Mouse (Mus musculus) olfactory bulb, adult 2 months (tissue): ENCODE data around the gene Fzr1. TPM values are rescaled to one million over a fixed set of nuclear protein-coding genes. Genes with fewer than 3 reads are reported as not detected.

ENCODE experiments used
- H3K27ac ChIP-seq: fragments of 200-500 bp; 2 replicates; pipeline ENCODE4 v1.5.1; 2012; ENCODE audit warnings: low read depth, low read length; ENCODE audit not compliant: insufficient read depth
- H3K4me1 ChIP-seq: fragments of 200-500 bp; 2 replicates; pipeline ENCODE4 v1.6.1; 2012; ENCODE audit warnings: low read length; ENCODE audit not compliant: control insufficient read depth, insufficient read depth
- H3K4me3 ChIP-seq: fragments of 200-500 bp; 2 replicates; pipeline ENCODE4 v1.5.1; 2012; ENCODE audit warnings: mild to moderate bottlenecking, low read depth, low read length, moderate library complexity; ENCODE audit not compliant: insufficient read depth
- CTCF ChIP-seq: fragments of 200-500 bp; IDR thresholded peaks from 2 replicates; pipeline ENCODE4 v1.5.1; 2012; ENCODE audit warnings: low read depth, mild to moderate bottlenecking, low read length, moderate library complexity; ENCODE audit not compliant: insufficient read depth
- POLR2A ChIP-seq: fragments of 200-500 bp; IDR thresholded peaks from 2 replicates; pipeline ENCODE4 v1.6.1; 2012; ENCODE audit warnings: mild to moderate bottlenecking, low read depth, low read length, moderate library complexity; ENCODE audit not compliant: insufficient read depth
- WGBS: fragments of 180-500 bp; shearing (Covaris S2); methylation state at CpG from one replicate; pipeline ENCODE4 v1.1.7; 2018; 5-methylcytosine and 5-hydroxymethylcytosine counted together
- polyA plus RNA-seq: library from polyadenylated mRNA; stranded (reverse); fragments of >200 nt; gene quantifications from 2 replicates; pipeline ENCODE4 v1.2.4, GENCODE M21; 2012; ENCODE audit warnings: low replicate concordance; ENCODE audit not compliant: missing spikeins, insufficient read depth, insufficient read length

Gene Fzr1
- polyA plus RNA-seq, 1 experiment = not detected

- TF ChIP-seq POLR2A = no peak
- TF ChIP-seq CTCF = no peak
- no peak overlapping the region for H3K27ac ChIP-seq
- H3K4me1 ChIP-seq = peaks cover 59% of the 10 kb centered on the region
- H3K4me3 ChIP-seq = no peak overlapping the region
- WGBS = 60% methylated on average over 24 of the region's 24 CpGs
These were observed 28.5 kb upstream of the Fzr1 start for GRCm38 (mm10) chr10:81406504-81407440.

- 52% methylated on average over 13 of the region's 13 CpGs for WGBS
- H3K27ac ChIP-seq = no peak overlapping the region
- peaks cover 59% of the 10 kb centered on the region for H3K4me1 ChIP-seq
- H3K4me3 ChIP-seq = no peak overlapping the region
- TF ChIP-seq CTCF (peak; percentile 56; the same call in 1 of the 2 replicates), POLR2A (no peak)
These were observed 27.4 kb upstream of the Fzr1 start for GRCm38 (mm10) chr10:81405588-81406201.

GRCm38 (mm10) chr10:81404720-81405119 lies 26.4 kb upstream of the Fzr1 start:
- 74% methylated on average over 18 of the region's 18 CpGs for WGBS
- H3K4me1 ChIP-seq = peaks cover 55% of the 10 kb centered on the region
- H3K27ac ChIP-seq = no peak overlapping the region
- TF ChIP-seq POLR2A (no peak), CTCF (no peak)
- H3K4me3 ChIP-seq = no peak overlapping the region

GRCm38 (mm10) chr10:81404082-81404481 lies 25.8 kb upstream of the Fzr1 start:
- WGBS = 43% methylated on average over 9 of the region's 9 CpGs
- TF ChIP-seq POLR2A (no peak), CTCF (no peak)
- Histone ChIP-seq H3K4me1 (peaks cover 49% of the 10 kb centered on the region), H3K4me3 (no peak overlapping the region), H3K27ac (no peak overlapping the region)

GRCm38 (mm10) chr10:81403511-81403910 lies 25.2 kb upstream of the Fzr1 start:
- H3K4me3 ChIP-seq = no peak overlapping the region
- 65% methylated on average over 10 of the region's 10 CpGs for WGBS
- TF ChIP-seq CTCF (no peak), POLR2A (no peak)
- peaks cover 43% of the 10 kb centered on the region for H3K4me1 ChIP-seq
- H3K27ac ChIP-seq = no peak overlapping the region

GRCm38 (mm10) chr10:81402227-81402765 lies 24.0 kb upstream of the Fzr1 start:
- 42% methylated on average over 7 of the region's 7 CpGs for WGBS
- TF ChIP-seq CTCF (no peak), POLR2A (no peak)
- H3K4me1 ChIP-seq = peaks cover 34% of the 10 kb centered on the region

GRCm38 (mm10) chr10:81401521-81402226 lies 23.4 kb upstream of the Fzr1 start:
- no peak for TF ChIP-seq CTCF
- TF ChIP-seq POLR2A = no peak
- no peak overlapping the region for H3K4me3 ChIP-seq
- peaks cover 33% of the 10 kb centered on the region for H3K4me1 ChIP-seq
- WGBS = 21% methylated on average over 18 of the region's 18 CpGs
- peak overlapping the region; percentile 4 for H3K27ac ChIP-seq

More at GRCm38 (mm10) chr10:81402227-81402765, 24.0 kb upstream of the Fzr1 start:
- no peak overlapping the region for H3K27ac ChIP-seq
- no peak overlapping the region for H3K4me3 ChIP-seq

DNA sequence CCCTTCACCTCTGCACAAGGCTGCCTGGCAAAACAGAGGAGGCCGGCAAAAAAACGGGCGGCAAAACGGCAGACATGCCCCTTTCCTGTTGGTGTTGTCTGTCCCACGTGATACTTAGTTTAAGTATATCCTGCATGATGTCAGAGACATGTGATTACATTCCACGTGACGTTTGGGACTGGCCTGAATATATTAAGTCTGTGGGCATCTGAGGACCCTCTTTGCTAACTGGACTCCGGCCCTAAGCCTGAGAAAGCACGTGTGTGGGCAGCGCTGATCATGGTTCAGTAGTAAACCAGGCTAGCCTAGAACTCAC lies 22.8 kb upstream of the Fzr1 start:
- WGBS = 53% methylated on average over 10 of the region's 10 CpGs
- no peak overlapping the region for H3K4me3 ChIP-seq

More for the DNA sequence above, 22.8 kb upstream of the Fzr1 start:
- no peak for TF ChIP-seq CTCF
- no peak for TF ChIP-seq POLR2A
- Histone ChIP-seq H3K27ac (peak overlapping the region; percentile 4), H3K4me1 (peaks cover 38% of the 10 kb centered on the region)
